8 mouse cellular contexts compared by ENCODE assay signal in genomic region chr1:177702481-177703146, GRCm38 (mm10). TPM values are rescaled to one million over a fixed set of nuclear protein-coding genes. Genes with fewer than 3 reads are reported as not detected.
DNase-seq lines count a peak whose midpoint lies in the region; ATAC-seq and TF ChIP-seq lines count a peak whose summit lies in the region.

No protein-coding gene starts in this region.

- H3K36me3 ChIP-seq in hindbrain, embryonic 15.5 days = no peaks in the 10 kb centered on the region
- no peaks in the 10 kb centered on the region for H3K36me3 ChIP-seq in macrophage (ENCODE audit: inconsistent target)

- peak overlapping the region; percentile 10; the same call in 1 of the 2 replicates for H3K27ac ChIP-seq in hindbrain, embryonic 15.5 days (replicated peaks)
- peak overlapping the region; percentile 5; the same call in 1 of the 2 replicates for H3K27ac ChIP-seq in left cerebral cortex, adult 2 months
- peak overlapping the region; percentile 80 for H3K27ac ChIP-seq in macrophage

- intact Hi-C loops in left cerebral cortex, adult 2 months (cut with DNase I) = loop anchor here (5.0 kb wide), 3 partner anchors 445 to 825 kb away; partner anchors contain the start of gene Akt3

- ATAC-seq in hindbrain, embryonic 15.5 days (ENCODE audit: low FRiP score, low read depth) = peak; percentile 92

- H3K4me1 ChIP-seq in hindbrain, embryonic 15.5 days (replicated peaks) = peaks cover 6% of the 10 kb centered on the region; the same call in 1 of the 2 replicates

- no peaks in the 10 kb centered on the region for H3K79me2 ChIP-seq in macrophage (ENCODE audit: inconsistent target)

- WGBS in hindbrain, embryonic 15.5 days = under 1% methylated on average over 15 of the region's 15 CpGs
- WGBS in macrophage (ENCODE audit: missing documents) = under 1% methylated on average over 15 of the region's 15 CpGs

- no peaks in the 10 kb centered on the region; the same call in 1 of the 2 replicates for H3K27me3 ChIP-seq in hindbrain, embryonic 15.5 days

- peak; percentile 74 for TF ChIP-seq CTCF in left cerebral cortex, adult 2 months (IDR thresholded peaks at IDR 0.05)

- H3K4me2 ChIP-seq in hindbrain, embryonic 15.5 days = peak overlapping the region; percentile 90

- peak overlapping the region; percentile 44 for H3K4me3 ChIP-seq in hindbrain, embryonic 15.5 days
- H3K4me3 ChIP-seq in left cerebral cortex, adult 2 months = peak overlapping the region; percentile 44
- H3K4me3 ChIP-seq in macrophage (ENCODE audit: inconsistent target) = peak overlapping the region; percentile 51

- peak overlapping the region; percentile 57 for H3K9ac ChIP-seq in hindbrain, embryonic 15.5 days

- peak; percentile 38 for DNase-seq in WW6 (ENCODE audit: low read depth, low spot score)
- peak; percentile 81 to 84 for DNase-seq in cerebellum, postnatal 36 days
- DNase-seq in frontal cortex, postnatal 36 days (ENCODE audit: low spot score in 2 of 2) = peak; percentile 85 to 90
- peak; percentile 82 to 89 for DNase-seq in left cerebral cortex, adult 2 months (ENCODE audit: extremely low spot score in 1 of 2, low spot score in 2 of 2)
- peak; percentile 60 for DNase-seq in retina, postnatal 7 days (ENCODE audit: low read depth, low spot score)
- peak; percentile 42 for DNase-seq in urinary bladder, adult 2 months (ENCODE audit: low spot score)

- no peaks in the 10 kb centered on the region for H3K9me3 ChIP-seq in hindbrain, embryonic 15.5 days

RNA-seq across cellular contexts. Expression of gene 1700016C15Rik, which starts 27.0 kb away (rescaled TPM):
- 0.21 TPM in 1 of 2 replicates, not detected in the other for polyA plus RNA-seq in hindbrain, embryonic 15.5 days (2015; fragmentation: Nextera tagmentation; extraction: Ambion mirVana)
- total RNA-seq in left cerebral cortex, adult 2 months (2021) = not detected
- total RNA-seq in macrophage (2018; cell fraction: chromatin; rRNA removed) = not detected
- total RNA-seq in macrophage (2018; cell fraction: cytosol; rRNA removed) = not detected
- not detected for total RNA-seq in macrophage (2018; cell fraction: nucleus; rRNA removed)
- not detected in 3 replicates for polyA plus RNA-seq in macrophage (2018)
- 0.14 and 0.19 TPM in 2 replicates for polyA plus RNA-seq in urinary bladder, adult 2 months (2012; rRNA removed)

Comparison
In these comparisons a context has a peak if more than half of its experiments do, and no peak if none do; other contexts are left out.
1. Peak in every context shown above with its lines: DNase-seq, ATAC-seq, H3K4me3 ChIP-seq and H3K27ac ChIP-seq.
2. H3K27ac ChIP-seq: peak in every context shown above with its lines; median percentile 80 in macrophage; 10 in hindbrain, embryonic 15.5 days; 5 in left cerebral cortex, adult 2 months.